Mouse (Mus musculus): ENCODE measurements at regions not wholly inside any gene's neighbourhood (a gene's known extent, or its start where the extent isn't known, plus 50 kb on each side); places are given as distances from the start of the nearest gene placed in this dataset.

DNA sequence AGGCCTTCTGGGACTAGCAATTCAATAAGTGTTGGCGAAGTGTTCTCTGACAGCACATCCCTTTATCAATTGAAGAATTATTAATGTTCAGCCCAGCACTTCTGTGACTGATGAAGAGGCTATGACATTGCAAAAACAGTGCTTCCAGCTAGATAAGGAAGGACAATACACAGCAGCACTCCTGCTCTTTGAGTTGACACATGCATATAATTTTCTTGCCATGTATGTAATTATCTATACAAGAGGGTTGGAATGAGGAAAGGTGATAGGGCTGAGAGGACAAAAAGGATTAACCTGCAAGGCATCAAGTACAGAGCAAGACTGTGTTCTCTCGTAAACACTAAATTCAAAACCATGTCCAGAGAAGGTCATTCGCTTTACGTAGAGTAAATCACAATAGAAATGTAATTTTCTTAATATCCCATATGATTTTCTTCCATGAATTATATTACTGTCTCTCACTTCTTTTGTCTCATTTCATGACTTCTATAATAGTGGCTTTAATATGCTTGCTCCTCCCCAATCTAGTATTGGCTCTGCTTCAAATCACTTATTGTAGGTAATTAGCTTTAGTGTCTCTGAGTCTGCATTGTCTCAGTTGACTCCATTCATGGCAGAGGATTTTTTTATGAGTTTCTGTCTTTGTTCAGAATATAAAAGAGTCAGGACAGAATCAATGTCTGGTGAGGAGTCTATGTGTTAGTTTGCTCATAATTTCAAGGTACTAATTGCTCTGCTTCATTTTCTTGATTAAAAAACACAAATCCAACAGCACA lies 460.9 kb downstream of the Slco4c1 start:
- 73% methylated on average over 4 of the region's 4 CpGs for WGBS
- Histone ChIP-seq H3K27me3 (no peaks in the 10 kb centered on the region), H3K9me3 (replicated peaks) (no peaks in the 10 kb centered on the region), H3K4me3 (no peak overlapping the region), H3K4me2 (no peak overlapping the region), H3K4me1 (no peaks in the 10 kb centered on the region), H3K27ac (no peak overlapping the region), H3K9ac (no peak overlapping the region), H3K36me3 (ENCODE audit: poor library complexity, severe bottlenecking) (no peaks in the 10 kb centered on the region)
- ATAC-seq = peak; percentile 77

DNA sequence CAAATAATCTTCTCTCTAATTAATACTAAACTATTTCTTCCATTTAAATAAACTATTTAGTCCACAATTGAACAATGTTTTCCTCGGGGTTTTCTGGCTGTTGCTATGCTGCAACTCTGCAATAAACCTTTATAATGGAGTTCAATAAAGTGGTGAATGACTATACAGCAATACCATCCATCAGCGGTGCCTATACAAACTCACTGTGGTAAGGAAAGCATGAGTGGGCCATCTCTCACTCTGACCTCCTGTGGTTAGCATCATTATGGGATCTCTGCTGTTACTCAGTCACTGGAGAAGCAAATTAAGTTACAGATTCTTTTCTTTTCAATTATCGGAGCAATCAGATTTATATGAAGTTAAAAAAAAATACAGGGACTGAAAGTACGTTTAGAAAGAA lies 474.0 kb downstream of the Slco4c1 start:
- Histone ChIP-seq H3K27me3 (no peaks in the 10 kb centered on the region), H3K27ac (no peak overlapping the region), H3K4me2 (no peak overlapping the region), H3K4me3 (no peak overlapping the region), H3K36me3 (ENCODE audit: poor library complexity, severe bottlenecking) (no peaks in the 10 kb centered on the region), H3K9me3 (replicated peaks) (no peaks in the 10 kb centered on the region), H3K4me1 (no peaks in the 10 kb centered on the region), H3K9ac (no peak overlapping the region)
- no peak for ATAC-seq
- WGBS = 76% methylated on average over 4 of the region's 4 CpGs

DNA sequence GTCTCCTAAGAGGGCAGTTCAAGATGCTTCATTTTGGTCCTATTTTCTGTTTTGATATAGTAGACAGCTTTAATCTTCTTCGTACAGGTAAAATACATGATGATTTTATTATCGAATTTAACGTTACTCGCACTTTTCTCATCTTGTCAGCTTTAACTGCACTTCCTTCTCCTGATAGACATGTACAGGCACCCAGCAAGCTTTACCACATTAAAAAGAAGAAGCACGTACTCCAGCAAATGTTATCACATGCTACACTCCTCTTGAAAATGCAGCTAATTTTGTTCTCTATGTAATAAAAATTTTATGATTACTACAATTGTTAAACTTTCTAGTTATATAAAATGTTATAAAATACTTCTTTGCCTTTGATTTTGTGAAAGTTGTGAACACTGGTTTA lies 483.6 kb downstream of the Slco4c1 start:
- Histone ChIP-seq H3K4me1 (no peaks in the 10 kb centered on the region), H3K27me3 (no peaks in the 10 kb centered on the region), H3K9ac (no peak overlapping the region), H3K27ac (no peak overlapping the region), H3K9me3 (replicated peaks) (no peaks in the 10 kb centered on the region), H3K4me3 (no peak overlapping the region), H3K36me3 (ENCODE audit: poor library complexity, severe bottlenecking) (no peaks in the 10 kb centered on the region), H3K4me2 (no peak overlapping the region)
- WGBS = 93% methylated on average over 5 of the region's 5 CpGs
- no peak for ATAC-seq

DNA sequence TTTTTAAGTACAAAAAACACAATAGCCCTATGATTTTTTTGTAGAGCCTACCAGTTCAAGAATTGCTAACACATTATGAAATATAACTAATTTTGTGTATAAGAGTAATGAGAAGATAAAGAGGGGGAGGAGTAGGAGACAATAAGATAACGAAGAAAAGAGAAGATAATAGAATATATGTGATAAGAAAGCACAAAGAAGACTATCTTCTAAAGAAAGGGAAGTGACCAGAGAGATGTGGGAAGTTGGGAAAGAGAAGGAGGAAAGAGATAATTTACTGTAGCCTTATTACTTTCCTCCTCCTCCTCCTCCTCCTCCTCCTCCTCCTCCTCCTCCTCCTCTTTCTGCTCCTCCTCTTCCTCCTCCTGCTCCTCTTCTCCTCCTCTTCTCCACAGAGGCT lies 486.1 kb downstream of the Slco4c1 start:
- Histone ChIP-seq H3K9ac (no peak overlapping the region), H3K27ac (no peak overlapping the region), H3K4me2 (no peak overlapping the region), H3K36me3 (ENCODE audit: poor library complexity, severe bottlenecking) (no peaks in the 10 kb centered on the region), H3K4me3 (no peak overlapping the region), H3K9me3 (replicated peaks) (no peaks in the 10 kb centered on the region), H3K27me3 (no peaks in the 10 kb centered on the region), H3K4me1 (no peaks in the 10 kb centered on the region)
- WGBS = 100% methylated on average over 1 of the region's 1 CpGs
- no peak for ATAC-seq

DNA sequence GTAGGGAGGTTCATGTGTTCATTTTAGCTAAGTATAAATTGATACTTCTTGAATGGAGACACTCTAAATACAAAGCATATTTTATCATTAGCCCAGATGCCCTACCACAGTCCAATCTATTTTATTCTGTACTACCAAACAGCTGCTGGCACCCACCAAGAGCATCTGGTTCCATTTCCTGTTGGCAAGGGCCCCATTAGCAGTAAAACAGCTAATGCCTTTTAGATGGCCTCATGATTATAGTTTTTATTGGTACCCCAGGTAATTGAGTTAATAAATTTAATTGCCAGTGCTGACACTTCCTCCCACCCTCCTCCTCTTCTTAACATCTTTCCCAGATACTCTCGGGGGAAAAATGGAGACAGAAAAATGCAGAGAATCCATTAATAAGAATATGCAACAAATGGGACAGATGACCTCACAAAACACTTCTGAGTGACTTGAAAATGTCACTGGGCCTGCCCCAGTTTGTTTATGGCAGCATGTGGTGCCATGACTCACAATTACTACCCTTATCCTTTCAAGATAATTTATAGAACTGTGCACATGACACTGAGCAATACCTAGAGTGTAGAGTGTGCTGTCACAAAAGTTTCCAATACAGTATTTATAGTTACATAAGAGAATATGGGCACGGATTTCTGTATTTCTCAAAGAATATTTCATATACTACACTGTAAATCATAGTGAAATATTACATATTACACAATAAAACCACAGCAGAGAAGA lies 509.1 kb downstream of the Slco4c1 start:
- Histone ChIP-seq H3K4me2 (no peak overlapping the region), H3K4me3 (no peak overlapping the region), H3K4me1 (no peaks in the 10 kb centered on the region), H3K27me3 (no peaks in the 10 kb centered on the region), H3K9ac (no peak overlapping the region), H3K9me3 (replicated peaks) (no peaks in the 10 kb centered on the region), H3K36me3 (ENCODE audit: poor library complexity, severe bottlenecking) (no peaks in the 10 kb centered on the region), H3K27ac (no peak overlapping the region)
- no peak for ATAC-seq
- WGBS = 62% methylated on average over 2 of the region's 2 CpGs

DNA sequence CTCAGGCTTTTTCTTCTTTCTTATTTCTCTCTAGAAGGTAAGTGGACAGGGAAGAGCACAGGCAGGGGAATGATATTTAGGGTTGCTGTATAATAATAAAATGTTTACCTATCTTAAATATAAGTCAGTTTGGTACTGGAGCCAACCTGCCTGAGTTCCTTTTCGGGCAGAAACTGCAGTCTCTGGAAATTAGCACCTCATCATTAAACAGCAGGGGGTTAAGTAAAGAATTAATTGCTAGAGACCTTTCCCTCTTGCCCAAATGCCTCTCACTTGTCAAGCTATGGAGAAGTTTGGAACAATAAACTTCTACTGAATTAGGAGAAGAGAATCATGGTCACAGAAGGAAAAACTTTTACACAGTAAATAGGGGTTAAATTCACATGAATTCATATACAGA lies 524.7 kb downstream of the Slco4c1 start:
- no peaks in the 10 kb centered on the region for H3K9me3 ChIP-seq (replicated peaks)
- no peaks in the 10 kb centered on the region for H3K36me3 ChIP-seq (ENCODE audit: poor library complexity, severe bottlenecking)
- peak overlapping the region; percentile 32; the same call in 1 of the 2 replicates for H3K4me2 ChIP-seq
- peaks cover 5% of the 10 kb centered on the region for H3K4me1 ChIP-seq
- no peak overlapping the region for H3K4me3 ChIP-seq
- H3K9ac ChIP-seq = no peak overlapping the region
- H3K27ac ChIP-seq = peak overlapping the region; percentile 57; the same call in 1 of the 2 replicates
- no peaks in the 10 kb centered on the region for H3K27me3 ChIP-seq
- peak; percentile 50 for ATAC-seq
- WGBS = 12% methylated on average over 1 of the region's 1 CpGs

DNA sequence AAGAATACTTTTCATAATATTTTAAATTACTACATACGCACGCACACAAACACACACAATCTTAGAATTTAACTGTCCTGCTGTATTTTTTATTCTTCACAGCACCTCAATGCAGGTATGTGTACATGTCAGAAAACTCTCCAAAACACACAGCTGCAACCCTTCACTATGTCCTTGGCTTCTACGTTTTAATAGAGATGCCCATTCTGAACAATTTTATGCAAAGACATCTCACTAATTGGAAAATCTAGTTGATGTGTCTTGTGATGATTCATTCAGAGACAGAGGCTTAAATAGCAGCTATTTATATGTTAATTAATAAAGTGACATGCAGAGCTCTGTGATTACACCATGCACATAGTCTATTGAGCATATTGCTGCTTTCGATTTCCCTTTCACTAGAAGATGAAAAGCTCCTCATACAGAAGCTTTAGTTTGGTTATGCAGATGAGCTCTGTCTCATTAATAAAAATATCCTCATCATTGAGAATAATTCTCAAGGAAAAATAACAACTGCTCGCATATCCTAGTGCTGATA lies 525.4 kb downstream of the Slco4c1 start:
- WGBS = 21% methylated on average over 5 of the region's 5 CpGs

DNA sequence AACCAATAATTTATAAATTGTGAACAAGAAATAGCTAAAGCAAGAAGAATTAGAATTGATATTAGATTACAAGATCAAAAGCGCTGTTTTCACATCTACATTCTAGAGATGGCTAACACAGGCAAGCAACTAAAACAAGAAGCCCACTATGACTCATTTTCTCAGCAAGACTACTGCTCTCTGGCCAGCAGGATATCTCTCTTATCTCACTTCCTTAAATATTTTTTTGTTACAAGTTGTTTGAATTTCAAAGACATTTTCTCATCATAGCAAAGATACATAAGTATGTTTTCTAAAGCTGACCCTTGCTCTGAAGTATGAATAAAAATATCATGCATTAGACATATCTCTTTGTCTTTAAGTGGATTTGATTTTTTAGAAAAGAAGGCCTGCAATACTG lies 556.2 kb downstream of the Slco4c1 start:
- 96% methylated on average over 1 of the region's 1 CpGs for WGBS
- Histone ChIP-seq H3K4me3 (no peak overlapping the region), H3K27me3 (no peaks in the 10 kb centered on the region), H3K36me3 (ENCODE audit: poor library complexity, severe bottlenecking) (no peaks in the 10 kb centered on the region), H3K9me3 (replicated peaks) (no peaks in the 10 kb centered on the region), H3K9ac (no peak overlapping the region), H3K4me2 (no peak overlapping the region), H3K27ac (no peak overlapping the region), H3K4me1 (no peaks in the 10 kb centered on the region)
- no peak for ATAC-seq

More for the DNA sequence above, 525.4 kb downstream of the Slco4c1 start:
- Histone ChIP-seq H3K4me1 (peaks cover 5% of the 10 kb centered on the region), H3K4me2 (no peak overlapping the region), H3K36me3 (ENCODE audit: poor library complexity, severe bottlenecking) (no peaks in the 10 kb centered on the region), H3K27me3 (no peaks in the 10 kb centered on the region), H3K27ac (no peak overlapping the region), H3K9ac (no peak overlapping the region), H3K9me3 (replicated peaks) (no peaks in the 10 kb centered on the region), H3K4me3 (no peak overlapping the region)
- ATAC-seq = peak; percentile 96

DNA sequence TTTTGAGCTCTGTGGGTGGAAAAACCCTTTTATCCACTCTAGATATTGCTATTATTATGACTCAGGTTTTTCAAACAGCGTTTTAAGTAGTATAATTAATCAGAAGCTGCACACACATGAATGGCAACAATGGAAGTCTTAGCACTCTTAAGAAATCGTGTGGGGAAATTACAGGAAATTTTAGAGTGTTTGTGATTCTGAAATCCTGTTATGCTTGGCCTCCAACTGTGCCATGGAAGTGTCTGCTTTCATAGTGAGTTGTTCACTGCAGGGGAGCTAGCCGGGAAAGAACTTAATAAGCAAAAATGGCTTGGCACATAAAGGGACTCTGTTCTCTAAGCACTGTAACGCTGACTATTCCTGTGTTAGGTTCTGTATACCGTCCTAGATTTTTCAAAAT lies 570.7 kb downstream of the Slco4c1 start:
- Histone ChIP-seq H3K9ac (no peak overlapping the region), H3K36me3 (ENCODE audit: poor library complexity, severe bottlenecking) (no peaks in the 10 kb centered on the region), H3K9me3 (replicated peaks) (no peaks in the 10 kb centered on the region), H3K27me3 (no peaks in the 10 kb centered on the region), H3K4me1 (peaks cover 3% of the 10 kb centered on the region; the same call in 1 of the 2 replicates), H3K4me2 (no peak overlapping the region), H3K27ac (no peak overlapping the region), H3K4me3 (no peak overlapping the region)
- peak; percentile 88 for ATAC-seq
- 4% methylated on average over 5 of the region's 5 CpGs for WGBS

DNA sequence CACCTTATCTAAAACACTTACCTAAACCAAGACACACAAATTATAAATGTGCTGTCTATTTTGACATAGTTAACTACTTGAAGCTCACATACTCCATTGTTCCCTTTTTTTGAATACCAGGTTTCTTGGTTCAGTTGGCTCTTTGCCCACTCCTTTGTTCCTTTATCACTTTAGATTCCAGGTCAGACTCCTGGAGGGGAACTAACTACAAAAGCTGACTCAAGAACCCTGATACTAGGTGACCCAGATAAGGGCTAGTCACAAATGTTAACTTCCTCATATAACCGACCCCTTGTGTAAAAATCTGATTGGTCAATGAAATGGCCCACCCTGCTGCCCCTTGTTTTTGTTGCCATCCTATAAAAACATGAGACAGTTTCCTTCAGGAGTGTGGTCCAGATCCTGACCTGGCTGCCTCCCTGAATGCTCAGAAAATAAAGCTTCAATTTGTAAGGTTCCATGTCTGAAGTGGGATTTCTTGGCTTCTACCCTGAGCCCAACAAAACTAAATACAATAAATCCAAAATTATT lies 593.9 kb downstream of the Slco4c1 start:
- no peak for ATAC-seq
- 79% methylated on average over 1 of the region's 1 CpGs for WGBS
- H3K4me3 ChIP-seq = no peak overlapping the region
- no peaks in the 10 kb centered on the region for H3K4me1 ChIP-seq
- no peak overlapping the region for H3K27ac ChIP-seq
- no peak overlapping the region for H3K4me2 ChIP-seq
- H3K27me3 ChIP-seq = no peaks in the 10 kb centered on the region
- H3K36me3 ChIP-seq (ENCODE audit: poor library complexity, severe bottlenecking) = no peaks in the 10 kb centered on the region
- H3K9me3 ChIP-seq (replicated peaks) = no peaks in the 10 kb centered on the region
- H3K9ac ChIP-seq = no peak overlapping the region

DNA sequence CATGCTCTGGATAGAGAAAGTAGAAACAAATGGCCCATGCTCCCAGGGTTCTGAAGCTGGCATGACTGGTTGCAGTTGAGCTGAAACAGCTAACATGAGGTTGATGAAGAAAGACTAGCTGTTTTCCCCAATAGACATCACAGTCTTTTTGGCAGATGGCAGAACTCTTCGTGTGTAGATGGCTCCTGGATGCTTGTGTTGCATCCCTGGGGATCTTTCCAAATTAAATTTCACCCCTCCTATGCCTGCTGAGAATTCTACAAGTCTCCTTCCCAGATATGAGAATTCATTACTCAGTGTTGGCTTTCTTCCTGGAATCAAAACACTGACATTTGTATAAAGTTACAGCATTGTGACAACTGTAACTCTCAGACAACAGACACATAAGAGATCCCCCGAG lies 595.3 kb downstream of the Slco4c1 start:
- Histone ChIP-seq H3K4me2 (no peak overlapping the region), H3K27ac (no peak overlapping the region), H3K4me3 (no peak overlapping the region), H3K9ac (no peak overlapping the region), H3K27me3 (no peaks in the 10 kb centered on the region), H3K36me3 (ENCODE audit: poor library complexity, severe bottlenecking) (no peaks in the 10 kb centered on the region), H3K9me3 (replicated peaks) (no peaks in the 10 kb centered on the region), H3K4me1 (no peaks in the 10 kb centered on the region)
- WGBS = 81% methylated on average over 2 of the region's 2 CpGs
- peak; percentile 45; the same call in 1 of the 2 replicates for ATAC-seq

Measured in forebrain, embryonic 13.5 days (tissue).